Comparison of ENCODE assay signal across 8 mouse cellular contexts in genomic region chr5:148554701-148555100, GRCm38 (mm10). TPM values are rescaled to one million over a fixed set of nuclear protein-coding genes. Genes with fewer than 3 reads are reported as not detected.
DNase-seq lines count a peak whose midpoint lies in the region; ATAC-seq and TF ChIP-seq lines count a peak whose summit lies in the region.

No protein-coding gene starts in this region.

- H3K27me3 ChIP-seq in lung, postnatal 0 days (replicated peaks; ENCODE audit: insufficient read depth, low read length): no peaks in the 10 kb centered on the region
- no peaks in the 10 kb centered on the region for H3K27me3 ChIP-seq in forebrain, postnatal 0 days (ENCODE audit: insufficient read depth, low read length)

- H3K4me3 ChIP-seq in lung, postnatal 0 days (ENCODE audit: low read depth, low read length): no peak overlapping the region
- peak overlapping the region; percentile 19; the same call in 1 of the 2 replicates for H3K4me3 ChIP-seq in forebrain, postnatal 0 days (ENCODE audit: low read depth, low read length)

- ATAC-seq in lung, postnatal 0 days: no peak
- ATAC-seq in forebrain, postnatal 0 days: no peak
- 0 out of 2 replicates have a peak, but pooled peaks have one; percentile 2 for ATAC-seq in megakaryocyte, adult 5-6 weeks (ENCODE audit: poor library complexity, severe bottlenecking)
- ATAC-seq in monocyte, adult 5-6 weeks (replicated peaks; ENCODE audit: insufficient number of reproducible peaks, low FRiP score, low TSS enrichment, poor library complexity, severe bottlenecking): no peak

- H3K4me1 ChIP-seq in lung, postnatal 0 days (ENCODE audit: insufficient read depth, low read depth, low read length): peaks cover 5% of the 10 kb centered on the region; the same call in 1 of the 2 replicates
- 0 out of 2 replicates have a peak, but pooled peaks cover 5% of the 10 kb centered on the region for H3K4me1 ChIP-seq in forebrain, postnatal 0 days (ENCODE audit: insufficient read depth)

- TF ChIP-seq CTCF in lung, postnatal 0 days (IDR thresholded peaks at IDR 0.05): no peak
- TF ChIP-seq CTCF in forebrain, postnatal 0 days (IDR thresholded peaks at IDR 0.05; ENCODE audit: low read depth): no peak

- peak overlapping the region; percentile 98 for H3K27ac ChIP-seq in lung, postnatal 0 days (ENCODE audit: low read length)
- no peak overlapping the region for H3K27ac ChIP-seq in forebrain, postnatal 0 days (ENCODE audit: low read depth, low read length)

- peak; percentile 49 for DNase-seq in lung, postnatal 0 days (ENCODE audit: low spot score)
- no peak for DNase-seq in lung, adult 18-20 months
- DNase-seq in forebrain, postnatal 0 days: no peak
- peak; percentile 18 to 33 for DNase-seq in thymus, postnatal 36 days
- no peak for DNase-seq in left cerebral cortex, adult 8-10 months (ENCODE audit: low spot score in 2 of 2)
- no peak for DNase-seq in c-Kit-positive CD71-positive TER-119-positive erythroid progenitor cells, embryonic 14.5 days (ENCODE audit: low spot score)

- no peak for TF ChIP-seq EP300 in lung, postnatal 0 days (IDR thresholded peaks at IDR 0.05)

- WGBS in lung, postnatal 0 days: 17% methylated on average over 16 of the region's 16 CpGs
- 5% methylated on average over 16 of the region's 16 CpGs for WGBS in forebrain, postnatal 0 days

- H3K4me2 ChIP-seq in lung, postnatal 0 days (replicated peaks; ENCODE audit: low read depth, low read length): no peak overlapping the region
- peak overlapping the region; percentile 35 for H3K4me2 ChIP-seq in forebrain, postnatal 0 days (ENCODE audit: low read depth)

- H3K9ac ChIP-seq in lung, postnatal 0 days (replicated peaks; ENCODE audit: low read depth): 0 out of 2 replicates have a peak overlapping the region, but pooled peaks have one; percentile 1
- no peak overlapping the region for H3K9ac ChIP-seq in forebrain, postnatal 0 days

- H3K36me3 ChIP-seq in lung, postnatal 0 days (ENCODE audit: insufficient read depth, low read length): no peaks in the 10 kb centered on the region
- no peaks in the 10 kb centered on the region for H3K36me3 ChIP-seq in forebrain, postnatal 0 days (ENCODE audit: insufficient read depth)

- H3K9me3 ChIP-seq in lung, postnatal 0 days (ENCODE audit: low read length): no peaks in the 10 kb centered on the region
- H3K9me3 ChIP-seq in forebrain, postnatal 0 days (ENCODE audit: low read length): no peaks in the 10 kb centered on the region

RNA-seq across cellular contexts. Expression of gene Ubl3, which starts 2.1 kb away (rescaled TPM):
- polyA plus RNA-seq in lung, postnatal 0 days (2015; fragmentation: Nextera tagmentation; extraction: Ambion mirVana): 161 and 165 TPM in 2 replicates
- total RNA-seq in forebrain, postnatal 0 days (2014; rRNA removed): 122 TPM in 2 replicates
- 68.0 and 79.3 TPM in 2 replicates for polyA plus RNA-seq in forebrain, postnatal 0 days (2015; fragmentation: Nextera tagmentation; extraction: Ambion mirVana)
- total RNA-seq in megakaryocyte, adult 5-6 weeks (2015): 90.4 and 93.3 TPM in 2 replicates
- total RNA-seq in megakaryocyte, adult 5-6 weeks (2017): 122 and 130 TPM in 2 replicates
- total RNA-seq in left cerebral cortex, adult 8-10 months (2022): 100 to 1,000 TPM; 216 to 240 (median 236) TPM
- total RNA-seq in monocyte, adult 5-6 weeks (2017): 179 to 332 TPM (median 268 TPM) in 3 replicates

Comparison
In these comparisons a context has a peak if more than half of its experiments do, and no peak if none do; other contexts are left out.
1. DNase-seq: peak in lung, postnatal 0 days (single experiment) and thymus, postnatal 36 days (2 of 2); none in lung, adult 18-20 months (0 of 2), forebrain, postnatal 0 days (single experiment), left cerebral cortex, adult 8-10 months (0 of 2) and c-Kit-positive CD71-positive TER-119-positive erythroid progenitor cells, embryonic 14.5 days (single experiment).